Mouse (Mus musculus): ENCODE measurements around the gene Syt17.

DNA sequence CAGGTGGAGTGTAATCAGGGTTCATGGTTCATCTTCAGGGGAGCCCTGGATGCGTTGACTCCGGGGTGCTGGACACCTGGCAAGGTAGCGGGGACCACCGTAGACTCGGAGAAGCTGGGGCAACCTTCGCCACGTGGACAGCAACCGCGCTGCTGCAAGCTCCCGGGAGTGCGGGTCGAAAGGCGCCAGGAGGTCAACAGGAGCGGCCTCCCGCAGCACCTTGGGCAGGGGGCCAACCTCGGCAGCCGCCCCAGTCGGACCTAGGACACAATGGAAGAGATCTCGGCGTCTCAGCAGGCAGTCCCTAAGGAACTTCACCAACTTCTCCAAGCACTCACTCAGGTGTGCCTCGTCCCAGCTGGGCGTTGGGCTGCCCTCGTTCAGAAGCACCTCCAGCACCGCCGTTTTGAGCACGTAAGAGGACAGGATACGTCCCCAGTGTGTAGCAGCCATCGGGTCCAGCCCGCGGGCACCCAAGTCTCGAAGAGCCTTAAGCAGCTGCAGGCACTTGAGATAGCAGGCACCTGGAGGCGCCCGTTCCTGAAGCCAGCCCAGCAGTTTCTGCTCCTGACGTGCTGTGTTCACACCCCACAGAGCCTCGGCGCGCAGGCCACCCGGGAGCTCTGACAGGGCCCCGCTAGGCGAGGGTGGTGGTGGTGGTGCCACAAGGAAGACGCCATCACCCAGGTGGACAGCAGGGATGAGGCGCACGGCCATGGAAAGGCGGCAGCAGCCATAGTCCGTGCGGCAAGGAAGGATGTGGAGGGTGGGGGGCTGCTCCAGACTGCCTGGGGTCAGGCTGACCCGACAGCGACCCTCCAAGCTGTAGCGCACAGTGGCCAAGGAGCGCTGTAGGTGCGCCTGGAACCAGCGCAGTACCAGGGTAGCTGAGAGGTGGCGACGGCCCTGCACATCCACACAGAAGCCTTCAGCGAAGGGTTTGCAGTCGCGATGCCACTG, 42.0 kb upstream of the Syt17 start:
- TF ChIP-seq POLR2A (IDR thresholded peaks at IDR 0.05; ENCODE audit: insufficient read length, low read depth) (peak; percentile 33), MYOD1 (IDR thresholded peaks at IDR 0.05; ENCODE audit: control insufficient read depth in 1 of 3, insufficient read length in 2 of 3, low read depth in 2 of 3) (no peak), MAX (IDR thresholded peaks at IDR 0.05; ENCODE audit: low read depth) (no peak), E2F4 (IDR thresholded peaks at IDR 0.05; ENCODE audit: insufficient read depth) (no peak)
